Mouse (Mus musculus) embryonic fibroblast, embryonic 13.5 days (primary cell): ENCODE results near the gene Tanc2. TPM values are rescaled to one million over a fixed set of nuclear protein-coding genes. Genes with fewer than 3 reads are reported as not detected.

Experiments
- H3K27ac ChIP-seq: 2 replicates; pipeline ENCODE4 v1.5.1; 2012; ENCODE audit warnings: low read length, control low read depth, inconsistent platforms; ENCODE audit not compliant: insufficient read depth
- H3K4me1 ChIP-seq: 2 replicates; pipeline ENCODE4 v1.6.1; 2011; ENCODE audit warnings: low read length; ENCODE audit not compliant: control insufficient read depth, insufficient read depth
- H3K4me3 ChIP-seq: 2 replicates; pipeline ENCODE4 v1.5.1; 2011; ENCODE audit warnings: mild to moderate bottlenecking, control low read depth, low read length; ENCODE audit not compliant: insufficient read depth
- CTCF ChIP-seq: IDR thresholded peaks from 2 replicates; pipeline ENCODE4 v1.5.1; 2011; ENCODE audit warnings: mild to moderate bottlenecking, control low read depth, low read length, moderate library complexity, borderline replicate concordance; ENCODE audit not compliant: insufficient read depth
- POLR2A ChIP-seq: IDR thresholded peaks from 2 replicates; pipeline ENCODE4 v1.6.1; 2011; ENCODE audit warnings: low read depth, mild to moderate bottlenecking, control low read depth, low read length, moderate library complexity
- polyA plus RNA-seq: library from polyadenylated mRNA; stranded (reverse); fragments of >200 nt; gene quantifications from 2 replicates; pipeline ENCODE4 v1.2.4, GENCODE M21; 2011; ENCODE audit warnings: low read depth; ENCODE audit not compliant: missing spikeins, insufficient read length

Tanc2 gene
- polyA plus RNA-seq, result 19.8 and 32.0 TPM in 2 replicates

GRCm38 (mm10) chr11:105589877-105590641 is at the start of gene Tanc2:
TSS of gene Tanc2 (plus strand) at chr11:105589986.
- Histone ChIP-seq H3K27ac (no peak within 1 kb of the TSS), H3K4me1 (no peaks in the 10 kb centered on the region), H3K4me3 (peak within 1 kb of the TSS; percentile 67)
- TF ChIP-seq POLR2A, result no peak; the same call in 1 of the 2 replicates
- no peak for TF ChIP-seq CTCF

GRCm38 (mm10) chr11:105540781-105541180 is 49.0 kb upstream of the Tanc2 start:
- Histone ChIP-seq H3K4me3 (no peak overlapping the region), H3K27ac (no peak overlapping the region), H3K4me1 (no peaks in the 10 kb centered on the region)
- TF ChIP-seq POLR2A (no peak), CTCF (no peak)

- Histone ChIP-seq H3K27ac (no peak overlapping the region), H3K4me1 (no peaks in the 10 kb centered on the region), H3K4me3 (no peak overlapping the region)
- TF ChIP-seq CTCF, result no peak
- TF ChIP-seq POLR2A, result no peak
These were observed 48.4 kb upstream of the Tanc2 start for GRCm38 (mm10) chr11:105541366-105541765.

GRCm38 (mm10) chr11:105542129-105542528 is 47.7 kb upstream of the Tanc2 start:
- TF ChIP-seq POLR2A, result no peak
- no peak overlapping the region for H3K27ac ChIP-seq

GRCm38 (mm10) chr11:105545801-105546200 is 44.0 kb upstream of the Tanc2 start:
- TF ChIP-seq POLR2A, result no peak
- no peak for TF ChIP-seq CTCF
- 0 out of 2 replicates have a peak, but pooled peaks cover 5% of the 10 kb centered on the region for H3K4me1 ChIP-seq
- H3K27ac ChIP-seq, result no peak overlapping the region
- no peak overlapping the region for H3K4me3 ChIP-seq

More at GRCm38 (mm10) chr11:105542129-105542528, 47.7 kb upstream of the Tanc2 start:
- Histone ChIP-seq H3K4me3 (no peak overlapping the region), H3K4me1 (no peaks in the 10 kb centered on the region)

- Histone ChIP-seq H3K4me3 (no peak overlapping the region), H3K27ac (no peak overlapping the region), H3K4me1 (0 out of 2 replicates have a peak, but pooled peaks cover 5% of the 10 kb centered on the region)
- TF ChIP-seq CTCF, result no peak
- no peak for TF ChIP-seq POLR2A
These were observed 43.4 kb upstream of the Tanc2 start for GRCm38 (mm10) chr11:105546393-105546792.

GRCm38 (mm10) chr11:105548383-105548782 is 41.4 kb upstream of the Tanc2 start:
- Histone ChIP-seq H3K4me1 (0 out of 2 replicates have a peak, but pooled peaks cover 5% of the 10 kb centered on the region), H3K27ac (no peak overlapping the region), H3K4me3 (no peak overlapping the region)
- TF ChIP-seq POLR2A (no peak), CTCF (no peak)

GRCm38 (mm10) chr11:105549164-105550121 is 40.3 kb upstream of the Tanc2 start:
- H3K27ac ChIP-seq, result no peak overlapping the region
- 0 out of 2 replicates have a peak, but pooled peaks cover 5% of the 10 kb centered on the region for H3K4me1 ChIP-seq
- no peak overlapping the region for H3K4me3 ChIP-seq
- TF ChIP-seq CTCF, result no peak

GRCm38 (mm10) chr11:105557285-105557684 is 32.5 kb upstream of the Tanc2 start:
- TF ChIP-seq CTCF, result no peak
- no peak for TF ChIP-seq POLR2A
- Histone ChIP-seq H3K27ac (no peak overlapping the region), H3K4me1 (no peaks in the 10 kb centered on the region), H3K4me3 (no peak overlapping the region)
